Mouse (Mus musculus) embryonic fibroblast, embryonic 13.5 days (primary cell): ENCODE data around the gene Commd1.

ENCODE experiments used
- CTCF ChIP-seq: IDR thresholded peaks from 2 replicates; pipeline ENCODE4 v1.5.1; 2011; ENCODE audit warnings: mild to moderate bottlenecking, control low read depth, low read length, moderate library complexity, borderline replicate concordance; ENCODE audit not compliant: insufficient read depth
- POLR2A ChIP-seq: IDR thresholded peaks from 2 replicates; pipeline ENCODE4 v1.6.1; 2011; ENCODE audit warnings: low read depth, mild to moderate bottlenecking, control low read depth, low read length, moderate library complexity

DNA sequence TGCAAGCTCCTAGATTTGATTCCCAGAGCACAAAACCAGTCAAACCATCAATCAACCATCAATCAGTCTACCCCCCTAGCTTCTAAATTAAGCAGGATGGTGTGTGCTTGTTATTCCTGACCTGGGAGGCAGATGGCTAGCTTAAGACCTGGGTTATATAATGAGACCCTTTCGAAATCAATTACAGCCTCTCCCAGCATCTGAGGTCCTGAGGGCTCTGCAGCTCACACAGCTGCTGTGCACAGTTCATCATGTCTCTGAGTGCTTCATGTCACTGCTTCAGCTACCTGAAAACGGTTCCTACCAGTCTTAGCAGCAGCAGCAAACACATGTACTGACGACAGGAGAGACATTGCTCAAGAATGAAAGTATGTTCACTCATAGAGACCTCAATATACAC, 89.1 kb downstream of the Commd1 start:
- no peak for TF ChIP-seq POLR2A
- TF ChIP-seq CTCF = no peak
